Mouse (Mus musculus) liver, adult 2 months (tissue): ENCODE data around the gene H6pd. TPM values are rescaled to one million over a fixed set of nuclear protein-coding genes. Genes with fewer than 3 reads are reported as not detected.

Source experiments
- DNase-seq: peaks from one replicate; pipeline ENCODE4 v3.0.0-alpha.2; 2011; ENCODE audit warnings: low read depth, low spot score; ENCODE audit errors: extremely low read depth
- H3K27ac ChIP-seq: fragments of 200-500 bp; replicated peaks from 2 replicates; pipeline ENCODE4 v1.5.1; 2012; ENCODE audit warnings: low read depth, mild to moderate bottlenecking, control low read depth, inconsistent platforms, low read length; ENCODE audit not compliant: insufficient read depth
- H3K27me3 ChIP-seq: fragments of 200-500 bp; 2 replicates; pipeline ENCODE4 v1.6.1; 2012; ENCODE audit warnings: mild to moderate bottlenecking, moderate library complexity, low read length, inconsistent platforms; ENCODE audit not compliant: control insufficient read depth, insufficient read depth
- H3K36me3 ChIP-seq: fragments of 200-500 bp; 2 replicates; pipeline ENCODE4 v1.6.1; 2012; ENCODE audit warnings: low read length, inconsistent platforms; ENCODE audit not compliant: control insufficient read depth, insufficient read depth
- H3K4me1 ChIP-seq: fragments of 200-500 bp; 2 replicates; pipeline ENCODE4 v1.6.1; 2011; ENCODE audit warnings: low read length; ENCODE audit not compliant: control insufficient read depth, insufficient read depth
- H3K4me3 ChIP-seq: fragments of 200-500 bp; 2 replicates; pipeline ENCODE4 v1.5.1; 2011; ENCODE audit warnings: low read depth, mild to moderate bottlenecking, control low read depth, low read length, moderate library complexity; ENCODE audit not compliant: insufficient read depth
- H3K79me2 ChIP-seq: fragments of 200-500 bp; 2 replicates; pipeline ENCODE4 v1.6.1; 2012; ENCODE audit warnings: inconsistent platforms, mild to moderate bottlenecking, low read length, moderate library complexity; ENCODE audit not compliant: control insufficient read depth, insufficient read depth
- H3K9ac ChIP-seq: fragments of 200-500 bp; 2 replicates; pipeline ENCODE4 v1.6.1; 2012; ENCODE audit warnings: low read depth, mild to moderate bottlenecking, control low read depth, inconsistent platforms, low read length
- CTCF ChIP-seq: fragments of 200-500 bp; IDR thresholded peaks from 2 replicates; pipeline ENCODE4 v1.5.1; 2011; ENCODE audit warnings: low read depth, low read length, control low read depth
- POLR2A ChIP-seq: fragments of 200-500 bp; IDR thresholded peaks from 2 replicates; pipeline ENCODE4 v1.6.1; 2011; ENCODE audit warnings: low read length, control low read depth; ENCODE audit not compliant: insufficient read depth; ENCODE audit errors: extremely low read depth
- WGBS: fragments of 180-500 bp; shearing (Covaris S2); methylation state at CpG from one replicate; pipeline ENCODE4 v1.1.7; 2018; 5-methylcytosine and 5-hydroxymethylcytosine counted together
- polyA plus RNA-seq: library from polyadenylated mRNA; depleted of rRNA; stranded (reverse); fragments of >200 nt; gene quantifications from 2 replicates; pipeline ENCODE4 v1.2.3, GENCODE M21; 2012
- total RNA-seq: library from RNA; depleted of rRNA; stranded (reverse); fragments of >200 nt; gene quantifications from 2 replicates; pipeline ENCODE4 v1.2.3, GENCODE M21; 2014

The H6pd gene
- total and polyA plus RNA-seq, 2 experiments, result 121 to 205 TPM

- Histone ChIP-seq H3K9ac (no peak overlapping the region), H3K4me3 (no peak overlapping the region), H3K36me3 (no peaks in the 10 kb centered on the region), H3K27me3 (no peaks in the 10 kb centered on the region), H3K27ac (0 out of 2 replicates have a peak overlapping the region, but pooled peaks have one; percentile 1), H3K79me2 (no peaks in the 10 kb centered on the region), H3K4me1 (peaks cover 5% of the 10 kb centered on the region; the same call in 1 of the 2 replicates)
- DNase-seq, result peak; percentile 94
- no peak for TF ChIP-seq POLR2A
- TF ChIP-seq CTCF, result no peak
- 30% methylated on average over 15 of the region's 15 CpGs for WGBS
Measured at GRCm38 (mm10) chr4:150019741-150020380, 11.0 kb upstream of the H6pd start.

- no peak overlapping the region for H3K9ac ChIP-seq
- no peak for DNase-seq
- WGBS, result 82% methylated on average over 7 of the region's 7 CpGs
- TF ChIP-seq CTCF (no peak), POLR2A (no peak)
- H3K27me3 ChIP-seq, result no peaks in the 10 kb centered on the region
- no peak overlapping the region for H3K4me3 ChIP-seq
- no peaks in the 10 kb centered on the region for H3K36me3 ChIP-seq
- peaks cover 27% of the 10 kb centered on the region for H3K4me1 ChIP-seq
- no peaks in the 10 kb centered on the region for H3K79me2 ChIP-seq
- no peak overlapping the region for H3K27ac ChIP-seq
Measured at GRCm38 (mm10) chr4:150015436-150015835, 6.6 kb upstream of the H6pd start.

GRCm38 (mm10) chr4:150014378-150015091 lies 5.7 kb upstream of the H6pd start:
- Histone ChIP-seq H3K79me2 (no peaks in the 10 kb centered on the region), H3K27ac (no peak overlapping the region), H3K27me3 (no peaks in the 10 kb centered on the region), H3K4me1 (peaks cover 24% of the 10 kb centered on the region), H3K4me3 (no peak overlapping the region), H3K9ac (no peak overlapping the region), H3K36me3 (no peaks in the 10 kb centered on the region)
- no peak for TF ChIP-seq CTCF
- TF ChIP-seq POLR2A, result no peak
- WGBS, result 56% methylated on average over 4 of the region's 4 CpGs
- peak; percentile 73 for DNase-seq

- no peak overlapping the region for H3K4me3 ChIP-seq
- no peak for DNase-seq
- 77% methylated on average over 5 of the region's 5 CpGs for WGBS
- no peaks in the 10 kb centered on the region for H3K27me3 ChIP-seq
- no peak overlapping the region for H3K9ac ChIP-seq
- no peaks in the 10 kb centered on the region for H3K36me3 ChIP-seq
- H3K4me1 ChIP-seq, result peaks cover 28% of the 10 kb centered on the region
- H3K27ac ChIP-seq, result peak overlapping the region; percentile 81
- no peaks in the 10 kb centered on the region for H3K79me2 ChIP-seq
- no peak for TF ChIP-seq POLR2A
Measured at GRCm38 (mm10) chr4:150013805-150014204, 5.0 kb upstream of the H6pd start.

- H3K27me3 ChIP-seq, result no peaks in the 10 kb centered on the region
- H3K36me3 ChIP-seq, result no peaks in the 10 kb centered on the region
- TF ChIP-seq POLR2A (no peak), CTCF (no peak)
- H3K79me2 ChIP-seq, result no peaks in the 10 kb centered on the region
- no peak overlapping the region for H3K9ac ChIP-seq
- no peak overlapping the region for H3K4me3 ChIP-seq
- 32% methylated on average over 8 of the region's 8 CpGs for WGBS
- peaks cover 28% of the 10 kb centered on the region for H3K4me1 ChIP-seq
- H3K27ac ChIP-seq, result peak overlapping the region; percentile 81
- peak; percentile 99 for DNase-seq
Measured at GRCm38 (mm10) chr4:150013186-150013690, 4.4 kb upstream of the H6pd start.

- DNase-seq, result peak; percentile 24
- Histone ChIP-seq H3K4me1 (peaks cover 28% of the 10 kb centered on the region), H3K36me3 (no peaks in the 10 kb centered on the region), H3K27ac (peak overlapping the region; percentile 79), H3K79me2 (no peaks in the 10 kb centered on the region), H3K27me3 (no peaks in the 10 kb centered on the region), H3K9ac (no peak overlapping the region), H3K4me3 (no peak overlapping the region)
- no peak for TF ChIP-seq CTCF
- no peak for TF ChIP-seq POLR2A
- 58% methylated on average over 4 of the region's 4 CpGs for WGBS
Measured at GRCm38 (mm10) chr4:150012322-150012723, 3.5 kb upstream of the H6pd start.
